Mouse (Mus musculus): ENCODE measurements around the gene Cpsf6. TPM values are rescaled to one million over a fixed set of nuclear protein-coding genes. Genes with fewer than 3 reads are reported as not detected.

Gene Cpsf6
- total RNA-seq, 2 experiments from 2014 or later = 61.3 to 77.6 TPM

DNA sequence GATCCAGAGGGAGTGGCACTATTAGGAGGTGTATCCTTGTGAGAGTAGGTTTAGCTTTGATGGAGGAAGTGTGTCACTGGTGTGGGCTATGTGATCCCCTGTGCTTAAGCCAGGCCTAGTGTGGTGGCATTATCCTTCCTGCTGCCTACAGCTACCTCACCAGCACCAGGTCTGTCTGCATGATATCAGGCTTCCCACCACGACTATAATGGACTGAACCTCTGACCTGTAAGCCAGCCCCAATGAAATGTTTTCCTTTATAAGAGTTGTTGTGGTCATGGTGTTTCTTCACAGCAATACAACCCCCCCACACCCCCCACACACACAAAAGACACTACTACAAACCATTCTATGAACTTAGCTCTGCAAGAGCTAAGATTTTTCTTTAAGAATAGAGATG, 34.9 kb upstream of the Cpsf6 start:
- DNase-seq = no peak

DNA sequence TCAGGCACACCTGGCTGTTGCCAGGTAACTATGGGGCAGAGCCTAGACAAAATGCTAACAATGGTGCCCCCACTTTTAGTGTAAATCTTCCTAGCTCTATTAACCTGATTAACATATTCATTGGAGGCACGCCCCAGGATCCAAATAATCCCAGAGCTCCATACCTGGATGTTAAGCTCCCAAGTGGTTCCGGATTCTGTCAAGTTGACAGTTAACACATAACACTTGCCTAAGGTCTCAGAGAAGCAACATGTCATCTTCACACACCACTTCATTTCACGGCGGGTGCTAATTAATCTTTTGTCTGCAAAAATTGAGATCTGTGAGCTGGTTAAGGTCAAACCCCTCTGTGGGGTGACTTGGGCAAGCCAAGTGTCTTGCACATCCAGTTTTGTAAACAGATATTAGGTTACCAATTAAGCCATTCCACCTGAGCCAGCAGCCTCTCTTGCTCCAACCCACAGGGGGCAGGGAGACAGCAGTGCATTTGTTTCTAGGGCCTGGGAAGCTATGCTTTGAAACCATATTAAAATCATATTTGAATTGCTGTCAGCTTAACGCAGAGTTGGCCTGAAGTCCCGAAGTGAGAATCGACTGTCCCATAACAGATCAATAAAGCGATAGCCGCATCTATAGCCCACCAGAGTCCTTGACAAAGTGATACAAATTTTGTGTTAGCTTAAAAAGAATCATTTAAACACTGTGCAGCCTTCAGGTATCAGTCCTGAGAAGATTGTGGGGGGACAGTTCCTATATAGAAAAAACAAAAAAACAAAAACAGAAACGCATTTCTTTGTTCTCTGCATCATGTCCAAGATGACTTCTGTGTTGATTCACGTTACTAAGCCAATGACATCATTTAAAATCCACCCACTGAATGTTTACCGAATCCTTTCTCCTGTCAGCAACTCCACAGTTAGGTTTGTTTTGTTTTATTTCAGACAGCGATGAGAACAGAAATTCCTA, 34.0 kb upstream of the Cpsf6 start:
- no peak for DNase-seq

DNA sequence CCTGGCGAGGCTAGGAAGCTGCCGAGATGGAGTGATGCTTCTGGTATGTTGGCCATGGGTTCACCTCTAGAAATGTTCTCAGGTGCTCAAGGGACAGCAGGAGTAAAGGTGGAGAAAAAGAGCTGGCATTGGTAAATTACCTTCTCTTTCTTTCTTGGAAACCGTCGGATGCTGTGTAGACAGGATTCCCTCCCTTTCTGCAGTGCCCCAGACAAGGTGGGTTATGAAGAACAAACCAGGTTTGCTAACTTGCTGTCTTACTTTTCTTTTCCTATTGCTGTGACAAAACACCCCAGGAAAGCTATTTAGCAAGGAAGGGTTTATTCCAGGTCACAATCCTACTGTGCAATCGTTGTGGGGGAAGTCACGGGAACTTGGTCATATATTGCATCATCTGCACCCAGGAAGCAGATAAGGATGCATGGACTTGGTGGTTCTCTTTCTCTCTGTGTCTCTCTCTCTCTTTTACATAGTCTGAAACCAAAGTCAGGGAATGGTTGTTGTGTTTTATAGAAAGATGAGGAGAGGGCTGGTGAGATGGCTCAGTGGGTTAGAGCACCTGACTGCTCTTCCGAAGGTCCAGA, 32.8 kb upstream of the Cpsf6 start:
- DNase-seq = no peak

DNA sequence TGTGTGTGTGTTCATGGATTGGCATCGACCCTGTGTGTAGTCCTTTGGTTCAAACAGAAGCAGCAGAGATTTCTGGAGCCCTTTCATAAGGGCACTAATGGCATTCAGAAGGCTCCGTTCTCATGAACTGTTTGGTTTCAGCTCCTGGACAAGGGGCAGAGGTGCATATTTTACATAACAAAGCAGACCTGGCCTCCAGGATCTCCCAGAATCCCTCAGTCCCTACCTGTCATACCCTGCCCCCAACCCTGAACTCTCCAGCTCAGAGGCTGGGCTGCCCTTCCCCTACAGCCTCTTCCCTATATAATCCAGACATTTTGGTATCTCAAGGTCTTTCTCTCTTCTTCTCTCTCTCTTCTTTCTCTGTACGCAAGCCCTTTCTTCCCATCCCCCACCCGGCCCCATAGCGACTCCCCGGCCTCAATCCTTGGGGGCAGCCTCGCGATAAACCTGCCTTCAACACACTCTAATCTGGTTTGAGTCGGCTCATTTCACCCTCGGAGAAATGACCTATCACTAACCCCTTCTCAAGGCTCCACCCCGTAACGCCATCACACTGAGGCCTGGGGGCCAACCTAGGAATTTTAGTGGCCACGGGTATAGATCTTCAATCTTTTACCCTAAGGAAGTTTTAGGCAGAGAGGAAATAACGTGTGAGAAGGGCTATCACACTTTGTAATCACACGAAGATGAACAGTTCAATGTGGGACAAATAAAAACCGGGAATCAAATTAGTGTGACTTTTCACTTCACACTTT, 32.1 kb upstream of the Cpsf6 start:
- no peak for DNase-seq

DNA sequence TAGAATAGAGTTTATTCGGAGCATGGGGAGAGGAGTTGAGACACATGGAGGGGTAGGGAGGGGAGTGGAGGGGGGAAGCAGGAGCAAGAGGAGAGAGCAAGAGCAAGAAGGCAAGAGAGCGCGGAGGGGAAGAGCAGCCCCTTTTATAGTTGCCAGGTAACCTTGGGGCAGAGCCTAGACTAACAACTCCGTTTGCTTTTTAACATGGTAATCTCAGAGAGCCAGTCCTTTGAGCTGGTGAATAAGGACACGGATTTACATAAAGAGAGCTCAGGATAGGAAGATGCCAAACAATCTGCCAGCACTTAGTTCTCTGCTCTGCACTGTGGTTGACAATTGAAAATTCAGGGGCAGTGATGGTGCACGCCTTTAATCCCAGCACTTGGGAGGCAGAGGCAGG, 31.3 kb upstream of the Cpsf6 start:
- no peak for DNase-seq

DNA sequence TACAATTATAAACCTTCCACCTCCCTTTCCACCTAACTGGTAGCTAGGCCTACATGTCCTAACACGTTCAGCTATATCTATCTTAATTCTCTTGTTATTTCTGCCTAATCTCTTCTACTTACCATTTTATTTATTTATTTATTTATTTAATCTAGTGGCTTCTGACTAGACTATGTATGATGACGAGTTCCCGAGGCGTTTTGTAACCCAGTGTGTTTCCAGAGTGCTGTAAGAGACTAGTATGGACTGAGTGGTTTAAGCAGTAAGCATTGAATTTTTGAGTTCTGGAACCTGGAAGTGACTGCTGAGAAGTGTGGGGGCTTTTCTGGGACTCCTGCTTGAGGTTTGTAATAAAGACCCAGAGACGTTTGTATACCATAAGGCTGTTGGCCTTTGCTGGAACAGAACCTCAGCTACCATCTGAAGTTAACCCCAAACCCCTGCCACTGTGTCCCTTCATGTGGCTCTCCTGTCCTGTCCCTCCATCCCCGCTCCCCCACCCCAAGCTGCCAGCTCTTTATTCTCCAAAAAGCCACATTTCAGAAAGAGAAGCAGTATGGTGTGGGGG, 30.8 kb upstream of the Cpsf6 start:
- no peak for DNase-seq

DNA sequence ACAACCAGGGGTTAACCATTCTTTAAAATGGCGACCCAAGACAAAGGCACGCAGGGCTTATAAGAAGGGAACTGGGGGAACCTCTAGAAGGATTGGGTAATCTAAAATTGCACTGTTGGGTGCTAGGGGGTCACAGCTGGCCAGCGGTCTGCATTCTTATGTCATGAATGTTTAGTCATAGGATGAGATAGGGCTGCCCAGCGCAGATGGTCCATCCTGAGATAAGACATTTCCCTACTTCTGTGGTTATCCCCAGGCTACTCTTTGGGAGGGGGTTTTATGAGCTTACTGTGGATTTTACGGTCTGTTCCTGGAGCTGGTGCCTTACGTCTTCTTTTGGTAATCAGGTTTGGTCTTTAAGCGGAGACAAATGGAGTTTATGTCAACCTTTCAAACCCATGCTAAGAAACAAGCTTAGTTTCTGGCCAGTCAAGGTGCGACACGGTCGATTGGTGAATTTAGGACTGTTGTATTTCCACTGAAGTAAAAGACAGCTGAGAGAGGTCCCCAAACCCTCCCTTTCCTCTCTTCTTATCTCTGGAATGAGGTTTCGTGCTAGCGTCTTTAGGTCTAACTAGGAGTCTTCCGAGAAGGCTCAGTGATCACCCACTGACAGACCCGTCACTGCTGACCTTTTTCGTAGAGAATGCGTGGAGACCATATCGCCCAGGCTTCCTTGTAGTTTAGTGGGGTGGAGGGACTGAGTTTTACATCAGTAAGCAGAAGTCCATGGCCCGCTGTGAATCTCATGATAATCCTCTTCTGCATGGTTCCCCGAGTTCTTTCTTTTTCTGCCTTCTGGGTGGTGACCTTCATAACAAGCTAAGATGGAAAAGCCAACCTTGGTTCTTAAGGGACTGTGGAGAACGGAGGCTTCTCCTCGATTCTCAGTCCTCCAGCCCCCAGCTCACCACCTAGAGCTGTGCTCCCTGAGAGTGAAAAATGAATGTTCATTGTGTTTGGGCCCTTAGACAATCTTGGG, 29.8 kb upstream of the Cpsf6 start:
- no peak for DNase-seq

DNA sequence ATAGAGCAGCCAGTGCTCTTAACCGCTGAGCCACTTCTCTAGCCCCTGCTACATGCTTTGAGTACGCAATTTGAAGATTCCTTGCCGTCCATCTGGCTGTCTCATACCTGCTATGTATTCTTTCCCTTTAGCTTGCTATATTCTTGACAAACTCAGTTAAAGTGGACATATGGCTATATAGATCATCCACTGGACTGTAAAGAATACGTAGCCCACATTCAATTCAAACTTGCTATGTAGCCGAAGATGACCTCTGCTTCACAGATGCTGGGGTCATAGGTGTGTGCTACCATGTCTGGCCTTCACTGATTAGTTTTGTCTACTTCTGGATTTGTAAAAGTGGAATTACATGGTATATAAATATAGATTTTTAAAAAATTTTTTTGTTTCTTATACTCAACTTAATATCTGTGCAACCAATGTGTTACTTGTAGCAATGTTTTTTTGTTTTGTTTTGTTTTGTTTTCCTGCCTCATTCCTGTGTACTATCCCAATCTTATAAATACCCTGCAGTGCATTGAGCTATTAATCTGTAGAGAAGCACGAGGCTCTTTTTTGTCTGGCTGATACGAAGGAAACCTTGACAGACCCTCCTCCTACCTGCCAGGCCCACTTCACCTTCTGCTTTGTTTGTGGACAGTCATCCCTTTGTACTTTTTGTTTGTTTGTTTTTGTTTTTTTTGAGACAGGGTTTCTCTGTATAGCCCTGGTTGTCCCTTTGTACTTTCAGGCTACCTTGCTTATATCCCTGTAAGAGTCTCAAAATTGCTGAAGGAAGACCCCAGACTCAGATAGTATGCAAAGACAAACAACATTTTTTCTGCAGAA, 28.9 kb upstream of the Cpsf6 start:
- DNase-seq = no peak

DNA sequence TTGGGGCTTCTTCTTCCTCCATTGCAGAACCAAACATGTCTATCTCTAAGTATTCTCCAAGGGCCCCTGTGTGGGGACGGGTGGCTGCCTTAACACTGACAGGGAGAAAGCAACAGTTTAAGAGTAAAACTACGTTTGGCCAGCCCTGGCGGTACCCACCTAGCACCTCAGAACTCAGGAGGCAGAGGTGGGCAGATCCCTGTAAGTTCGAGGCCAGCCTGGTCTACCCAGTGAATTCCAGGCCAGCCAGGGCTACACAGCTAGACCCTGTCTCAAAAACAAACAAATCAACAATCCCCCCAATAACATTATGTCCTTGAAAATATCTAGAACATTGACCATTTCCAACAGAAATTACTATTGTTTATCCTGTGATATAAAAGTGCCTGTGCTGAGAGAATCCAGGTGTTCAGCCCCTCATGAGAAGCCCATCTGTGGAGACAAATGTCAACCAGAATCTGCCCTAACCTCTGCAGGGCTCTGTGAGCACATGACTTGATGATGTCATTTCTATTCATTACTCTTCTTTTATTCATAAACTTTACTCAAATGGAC, 28.0 kb upstream of the Cpsf6 start:
- no peak for DNase-seq

DNA sequence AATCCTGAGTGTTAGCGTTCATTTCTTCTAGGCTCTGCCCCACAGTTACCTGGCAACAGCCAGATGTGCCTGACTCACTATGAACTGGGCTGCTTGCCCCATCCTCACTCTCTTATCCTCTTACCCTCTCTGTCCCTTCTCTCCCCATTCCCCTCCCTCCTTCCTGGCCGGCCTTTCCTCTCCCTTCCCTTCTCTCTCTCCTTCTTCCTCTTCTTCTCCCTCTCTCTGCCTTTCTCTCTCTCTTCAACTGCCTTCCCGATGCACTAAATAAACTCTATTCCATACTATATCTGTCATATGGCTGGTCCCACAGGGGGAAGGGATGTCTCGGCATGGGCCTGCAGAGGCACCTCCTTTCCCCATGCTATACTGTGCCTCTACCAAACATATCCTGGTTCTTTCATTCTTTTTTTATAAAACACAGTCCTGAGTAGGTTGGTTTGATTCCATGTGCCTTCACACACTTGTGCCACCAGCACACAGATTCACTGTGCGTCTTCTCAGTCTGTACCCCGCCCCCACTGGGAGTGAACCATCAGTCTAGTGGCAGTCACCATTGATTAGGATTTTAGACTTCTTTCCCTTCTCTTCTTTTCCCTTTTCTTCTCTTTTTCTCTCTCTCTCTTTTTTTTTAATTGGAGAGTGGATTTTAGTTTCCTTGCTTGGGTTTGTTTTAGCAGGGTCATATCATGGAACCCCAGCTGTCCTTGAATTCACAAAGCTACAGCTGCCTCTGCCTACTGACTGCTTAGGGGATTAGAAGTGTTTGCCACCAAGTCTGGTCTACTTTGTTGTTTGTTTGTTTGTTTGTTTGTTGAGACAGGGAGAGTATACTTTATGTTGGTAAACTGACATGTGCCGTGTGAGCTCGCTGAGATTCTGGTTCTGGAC, 27.3 kb upstream of the Cpsf6 start:
- DNase-seq = no peak

DNA sequence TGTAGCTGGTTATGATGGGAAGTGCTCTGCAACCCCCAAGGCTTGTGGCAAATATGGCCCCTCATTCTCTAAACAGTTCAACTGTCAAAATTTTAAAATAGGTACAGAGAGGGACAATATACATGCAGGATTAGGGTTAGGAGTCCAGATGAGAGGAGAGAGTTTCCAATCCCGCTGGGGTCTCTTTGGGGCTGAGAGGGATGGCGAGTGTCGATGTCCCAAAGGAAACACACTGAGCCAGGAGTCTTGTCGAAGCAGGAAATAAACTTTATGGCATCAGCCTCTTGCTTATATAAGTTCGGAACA, 26.4 kb upstream of the Cpsf6 start:
- DNase-seq = no peak

DNA sequence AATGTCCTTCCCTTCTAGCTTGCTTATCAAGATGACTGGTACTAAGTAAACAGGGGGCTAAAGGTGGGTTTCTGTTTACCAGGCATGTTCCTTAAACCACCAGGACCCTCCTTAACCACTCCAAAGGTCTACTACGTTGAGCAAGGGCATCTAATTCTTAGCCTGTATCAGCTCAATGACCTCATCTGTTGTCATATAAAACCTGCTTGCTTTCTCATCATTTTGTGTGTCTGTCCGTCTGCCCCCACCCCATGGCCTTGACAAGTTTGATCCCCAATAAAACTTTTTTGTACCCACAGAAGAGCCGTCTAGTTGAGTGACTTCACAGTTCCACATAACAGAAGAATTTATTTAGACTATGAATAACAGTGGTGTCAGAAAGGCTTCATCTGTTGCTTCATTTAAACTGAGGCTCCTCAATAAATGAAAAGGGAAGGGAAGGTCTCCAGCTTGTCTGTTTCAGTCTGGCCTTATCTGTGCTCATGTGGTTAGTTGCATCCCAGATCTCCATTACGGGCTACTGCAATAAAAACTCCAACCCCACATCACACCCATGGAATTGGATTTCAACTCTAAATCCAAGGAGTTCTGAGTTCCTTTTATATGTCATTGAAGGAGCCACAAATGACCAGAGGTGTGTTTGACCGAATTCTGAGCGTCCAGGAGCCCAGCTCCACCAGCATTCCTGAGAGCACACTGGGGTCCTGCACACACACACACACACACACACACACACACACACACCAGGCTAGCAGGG, 25.9 kb upstream of the Cpsf6 start:
- no peak for DNase-seq

DNA sequence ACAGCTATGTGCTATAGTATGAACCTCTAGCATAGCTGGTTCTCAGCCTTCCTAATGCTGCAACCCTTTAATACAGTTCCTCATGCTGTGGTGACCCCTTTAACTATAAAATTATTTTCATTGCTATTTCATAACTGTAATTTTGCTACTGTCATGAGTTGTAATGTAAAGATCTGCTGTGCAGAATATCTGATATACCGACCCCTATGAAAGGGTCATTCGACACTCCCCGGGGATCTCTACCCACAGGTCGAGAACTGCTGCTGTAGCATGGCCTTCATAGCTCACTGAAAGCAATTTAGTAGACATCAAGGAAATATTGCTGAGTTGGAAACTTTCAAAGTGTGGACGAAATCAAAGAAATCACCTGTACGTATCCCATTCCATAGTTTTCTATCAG, 24.6 kb upstream of the Cpsf6 start:
- no peak for DNase-seq

DNA sequence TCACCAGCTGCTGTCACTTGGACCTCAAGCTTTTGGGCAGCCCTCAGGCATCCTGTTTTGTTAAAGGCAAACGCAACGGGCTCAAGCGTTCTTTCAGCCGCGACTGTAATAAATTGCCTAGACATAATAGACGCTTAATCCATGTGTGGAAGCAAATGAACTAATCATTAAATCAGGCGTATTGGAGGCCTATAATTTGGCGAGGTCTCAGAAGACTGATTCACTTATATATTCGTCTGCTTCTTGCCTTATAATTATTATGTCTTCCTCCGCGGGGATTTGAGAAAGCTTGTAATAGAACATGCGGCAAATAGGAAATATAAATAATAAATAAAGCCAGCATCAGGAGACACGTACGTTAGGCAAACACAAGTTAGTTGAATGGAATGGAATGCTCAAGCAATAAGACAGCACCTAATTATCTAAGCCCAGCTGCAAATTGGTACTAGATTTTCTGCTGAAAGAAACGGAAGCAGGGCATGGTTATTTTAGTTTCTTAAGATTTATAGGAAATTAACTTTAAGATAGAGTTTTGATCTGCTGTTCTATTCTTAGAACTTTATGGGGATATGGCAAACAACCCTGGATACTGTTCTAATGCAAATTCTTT, 23.6 kb upstream of the Cpsf6 start:
- DNase-seq = no peak

DNA sequence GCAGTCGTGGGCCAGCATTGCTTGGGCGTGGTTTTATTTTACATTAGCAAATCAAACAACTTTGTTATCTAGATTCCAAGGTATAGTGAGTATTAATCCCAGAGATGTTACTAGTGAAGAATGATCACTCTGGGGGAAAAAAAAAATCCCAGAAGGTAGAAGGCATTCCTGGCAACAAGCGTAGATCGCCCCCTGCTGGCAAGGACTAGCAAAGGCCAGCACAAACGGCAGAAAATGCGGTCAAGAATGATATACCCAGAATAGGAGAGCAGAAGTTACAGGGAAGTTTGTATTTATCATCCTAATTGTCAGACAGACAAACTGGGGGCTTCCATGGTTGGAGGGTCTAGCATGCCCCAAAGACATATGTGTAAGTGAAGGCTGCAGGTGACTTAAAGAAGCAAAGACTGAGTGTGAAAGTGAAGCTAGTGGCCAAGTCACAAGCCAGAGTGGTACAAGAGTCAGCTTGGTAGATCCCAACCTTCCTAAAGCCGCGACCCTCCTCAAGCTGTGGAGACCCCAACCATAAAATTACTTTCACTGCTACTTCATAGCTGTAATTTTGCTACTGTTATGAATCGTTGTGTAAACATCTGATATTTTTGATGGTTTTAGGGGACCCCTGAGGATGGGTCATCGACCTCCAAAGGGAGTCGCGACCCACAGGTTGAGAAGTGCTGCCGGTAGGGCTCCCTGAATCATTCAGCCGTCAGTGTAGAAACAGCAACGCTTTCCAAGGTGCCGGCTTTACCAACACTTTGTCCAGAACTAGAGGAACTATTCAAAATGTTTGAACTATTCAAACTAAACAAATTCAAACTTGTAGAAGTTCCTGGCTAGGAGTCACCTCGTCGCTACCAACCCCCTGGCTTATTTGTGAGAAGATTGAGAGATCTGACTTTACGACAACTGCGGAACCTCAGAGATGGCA, 22.9 kb upstream of the Cpsf6 start:
- DNase-seq = peak; percentile 58 to 74

DNA sequence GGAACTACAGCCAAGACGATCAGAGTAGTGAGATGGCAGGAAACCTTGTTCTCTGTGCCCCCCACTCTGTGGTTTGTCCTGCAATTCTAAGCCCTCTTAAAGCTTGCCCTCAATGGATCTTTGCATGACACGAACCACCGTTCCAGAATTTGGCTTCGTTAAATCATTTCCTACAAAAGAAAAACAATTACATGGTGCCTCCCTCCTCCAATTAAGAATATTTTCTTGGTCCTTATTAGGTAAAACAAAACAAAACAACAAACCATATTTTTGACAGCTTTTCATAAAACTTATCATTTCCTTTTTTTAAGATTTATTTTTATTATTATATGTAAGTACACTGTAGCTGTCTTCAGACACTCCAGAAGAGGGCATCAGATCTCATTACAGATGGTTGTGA, 21.5 kb upstream of the Cpsf6 start:
- no peak for DNase-seq

Measured in adrenal gland, postnatal 36 days (tissue).